Mouse (Mus musculus) heart, adult 2 months (tissue): ENCODE data around the gene Cldn4. TPM values are rescaled to one million over a fixed set of nuclear protein-coding genes. Genes with fewer than 3 reads are reported as not detected.

Experiments
- DNase-seq, 2 experiments: peaks; one replicate each; pipeline ENCODE4 v3.0.0; 2021
- H3K27ac ChIP-seq: fragments of 200-600 bp; 2 replicates; pipeline ENCODE4 v1.8.1; 2022
- H3K27me3 ChIP-seq: fragments of 200-500 bp; 2 replicates; pipeline ENCODE4 v1.6.1; 2012; ENCODE audit warnings: mild to moderate bottlenecking, low read length, inconsistent platforms, mixed read lengths; ENCODE audit not compliant: control insufficient read depth, insufficient read depth
- H3K36me3 ChIP-seq: fragments of 200-500 bp; 2 replicates; pipeline ENCODE4 v1.6.1; 2012; ENCODE audit warnings: low read length, inconsistent platforms; ENCODE audit not compliant: control insufficient read depth, insufficient read depth
- H3K4me1 ChIP-seq: fragments of 200-500 bp; 2 replicates; pipeline ENCODE4 v1.6.1; 2011; ENCODE audit warnings: low read length; ENCODE audit not compliant: control insufficient read depth, insufficient read depth
- H3K4me3 ChIP-seq: fragments of 200-600 bp; 2 replicates; pipeline ENCODE4 v1.8.1; 2022
- H3K79me2 ChIP-seq: fragments of 200-500 bp; replicated peaks from 2 replicates; pipeline ENCODE4 v1.6.1; 2012; ENCODE audit warnings: mild to moderate bottlenecking, inconsistent platforms, low read length, moderate library complexity, mixed read lengths; ENCODE audit not compliant: control insufficient read depth, insufficient read depth
- H3K9ac ChIP-seq: fragments of 200-500 bp; 2 replicates; pipeline ENCODE4 v1.6.1; 2012; ENCODE audit warnings: low read depth, mild to moderate bottlenecking, control low read depth, inconsistent platforms, low read length, mixed read lengths
- CTCF ChIP-seq: fragments of 200-600 bp; IDR thresholded peaks from 2 replicates; pipeline ENCODE4 v1.8.1; 2022; ENCODE audit warnings: antibody characterized with exemption, mild to moderate bottlenecking, moderate library complexity
- EP300 ChIP-seq: fragments of 200-500 bp; IDR thresholded peaks from 2 replicates; pipeline ENCODE4 v1.6.1; 2011; ENCODE audit warnings: low read depth, low read length, control low read depth; ENCODE audit not compliant: insufficient read depth
- POLR2A ChIP-seq: fragments of 200-500 bp; IDR thresholded peaks from 2 replicates; pipeline ENCODE4 v1.6.1; 2011; ENCODE audit warnings: mild to moderate bottlenecking, low read depth, low read length, control low read depth; ENCODE audit not compliant: insufficient read depth
- WGBS: fragments of 180-500 bp; shearing (Covaris S2); methylation state at CpG from one replicate; pipeline ENCODE4 v1.1.7; 2018; 5-methylcytosine and 5-hydroxymethylcytosine counted together
- intact Hi-C: fragments of 180-260 bp; cut with DNase I; formaldehyde crosslinking; loops from one replicate; pipeline ENCODE4 v1.15.1; 2025
- polyA plus RNA-seq: library from polyadenylated mRNA; depleted of rRNA; stranded (reverse); fragments of >200 nt; gene quantifications from 2 replicates; pipeline ENCODE4 v1.2.3, GENCODE M21; 2012
- total RNA-seq, 2 experiments: library from RNA; stranded (reverse); gene quantifications; 2 replicates each; pipeline ENCODE4 v1.2.3; 2021

Gene Cldn4
- total and polyA plus RNA-seq, 3 experiments, result 0.68 TPM; not detected in 2

DNA sequence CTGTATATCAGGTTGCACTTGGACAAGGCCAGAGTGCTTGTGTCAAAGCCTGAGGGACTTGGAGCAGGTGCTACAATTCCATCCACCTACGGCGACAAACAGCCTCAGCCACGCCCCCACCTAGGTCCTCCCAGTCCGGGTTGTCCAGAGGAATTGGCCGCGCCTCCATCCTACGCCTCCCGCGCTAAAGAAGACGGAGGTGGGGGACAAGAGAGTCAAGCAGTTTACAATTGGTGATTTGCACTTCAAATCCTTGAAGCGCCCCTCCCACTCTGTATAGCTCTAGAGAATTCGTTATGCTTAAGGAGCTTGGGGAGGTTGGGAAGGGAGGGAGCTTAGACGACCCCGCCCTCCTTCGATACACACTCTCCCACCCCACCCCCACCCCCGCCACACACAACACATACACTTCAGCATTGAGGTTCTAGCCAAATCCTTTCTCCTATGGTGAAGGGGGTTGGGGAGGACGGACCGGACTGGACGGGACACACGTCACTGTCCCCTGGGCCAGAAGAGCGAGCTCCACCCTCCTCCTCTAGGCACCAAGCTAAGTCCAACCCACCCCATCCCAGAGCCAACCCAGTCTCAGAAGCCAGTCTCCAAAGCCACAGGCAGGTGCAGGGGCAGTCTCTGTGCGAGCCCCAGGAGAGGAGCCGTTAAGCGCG lies 39.0 kb upstream of the Cldn4 start, which contains the start of gene Cldn3:
Gene Cldn3 (plus strand): TSS at position 582 of the 665 bp plus-strand sequence.
- H3K79me2 ChIP-seq, result no peaks in the 10 kb centered on the region
- H3K4me1 ChIP-seq, result no peaks in the 10 kb centered on the region
- peak; percentile 45 to 49 for DNase-seq
- no peaks in the 10 kb centered on the region for H3K36me3 ChIP-seq
- H3K27me3 ChIP-seq, result peaks cover 15% of the 10 kb centered on the region
- no peak within 1 kb of the TSS; the same call in 1 of the 2 replicates for H3K9ac ChIP-seq
- no peak within 1 kb of the TSS for H3K27ac ChIP-seq
- no peak for TF ChIP-seq CTCF
- no peak for TF ChIP-seq EP300
- TF ChIP-seq POLR2A, result no peak
- 0 out of 2 replicates have a peak within 1 kb of the TSS, but pooled peaks have one; percentile 6 for H3K4me3 ChIP-seq
- 2% methylated on average over 25 of the region's 25 CpGs for WGBS
- intact Hi-C loops, result no loop called here

DNA sequence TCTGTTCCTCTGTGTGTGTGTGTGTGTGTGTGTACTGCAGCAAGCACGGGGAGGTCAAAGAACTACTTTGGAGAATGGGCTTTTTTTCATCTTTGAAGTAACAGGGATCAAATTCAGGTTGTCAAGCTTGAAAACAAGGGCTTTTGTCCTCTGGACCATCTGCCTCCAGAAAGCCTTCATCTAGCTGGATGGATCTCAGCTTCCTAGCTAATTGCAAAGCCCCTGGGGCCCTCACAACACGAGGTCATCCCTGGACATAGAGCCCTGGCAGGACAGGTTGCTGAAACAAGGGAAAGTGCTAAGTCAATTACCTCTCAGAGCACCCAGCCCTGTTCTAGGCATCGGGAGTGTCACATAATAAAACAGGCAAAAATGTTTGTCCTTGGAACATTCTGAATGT lies 37.0 kb upstream of the Cldn4 start:
- no peak for TF ChIP-seq POLR2A
- TF ChIP-seq EP300, result no peak
- TF ChIP-seq CTCF, result no peak
- DNase-seq, result no peak
- Histone ChIP-seq H3K4me3 (no peak overlapping the region), H3K36me3 (no peaks in the 10 kb centered on the region), H3K9ac (no peak overlapping the region), H3K4me1 (no peaks in the 10 kb centered on the region), H3K27me3 (peaks cover 15% of the 10 kb centered on the region), H3K27ac (no peak overlapping the region), H3K79me2 (no peaks in the 10 kb centered on the region)
- intact Hi-C loops, result no loop called here
- WGBS, result 43% methylated on average over 3 of the region's 3 CpGs

DNA sequence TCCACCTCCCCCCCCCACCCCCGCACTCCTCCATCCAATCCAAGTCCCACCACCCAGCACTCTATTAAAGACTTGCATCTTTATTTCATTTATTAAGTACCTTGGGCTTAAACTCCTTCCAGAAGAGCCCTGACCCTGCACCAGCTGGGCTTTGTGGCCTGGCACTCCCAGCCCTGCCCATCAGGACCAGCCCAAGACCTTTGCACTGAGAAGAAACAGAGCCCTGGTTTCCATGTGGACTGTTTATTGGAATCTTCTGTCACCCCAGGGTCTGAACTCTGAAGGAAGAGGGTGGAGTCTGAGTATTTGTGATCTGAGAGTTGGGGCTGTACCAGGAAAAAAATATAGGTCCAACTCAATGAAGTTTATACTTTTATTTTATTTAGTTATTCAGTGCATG lies 36.4 kb upstream of the Cldn4 start:
- Histone ChIP-seq H3K36me3 (no peaks in the 10 kb centered on the region), H3K27ac (no peak overlapping the region), H3K79me2 (no peaks in the 10 kb centered on the region), H3K27me3 (peaks cover 15% of the 10 kb centered on the region), H3K4me1 (no peaks in the 10 kb centered on the region), H3K4me3 (no peak overlapping the region), H3K9ac (no peak overlapping the region)
- intact Hi-C loops, result no loop called here
- TF ChIP-seq EP300 (no peak), CTCF (no peak), POLR2A (no peak)
- WGBS, result 85% methylated on average over 1 of the region's 1 CpGs
- DNase-seq, result no peak

DNA sequence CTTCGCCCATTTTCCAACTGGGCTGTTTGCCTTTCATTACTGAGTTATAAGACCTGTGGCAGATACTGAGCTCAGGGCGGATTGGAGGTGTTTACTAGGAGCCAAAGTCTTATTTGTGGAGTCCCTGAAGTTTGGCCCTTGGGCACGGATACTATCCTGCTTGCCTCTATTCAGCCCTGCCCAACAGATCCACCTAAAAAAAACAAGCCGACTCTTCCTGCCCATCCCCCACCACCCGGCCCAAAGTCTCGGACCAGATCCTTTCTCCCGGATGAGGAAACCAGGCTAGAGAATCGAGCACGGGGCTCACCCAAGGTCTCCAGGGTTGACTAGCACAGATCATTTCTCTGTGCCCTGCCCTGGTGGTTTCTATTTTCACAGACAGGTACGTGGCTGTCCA lies 34.4 kb upstream of the Cldn4 start:
- WGBS, result 35% methylated on average over 10 of the region's 10 CpGs
- no peak for DNase-seq
- TF ChIP-seq POLR2A (no peak), CTCF (no peak), EP300 (no peak)
- Histone ChIP-seq H3K9ac (no peak overlapping the region), H3K27ac (no peak overlapping the region), H3K4me1 (no peaks in the 10 kb centered on the region), H3K4me3 (no peak overlapping the region), H3K36me3 (no peaks in the 10 kb centered on the region), H3K27me3 (peaks cover 3% of the 10 kb centered on the region), H3K79me2 (no peaks in the 10 kb centered on the region)
- intact Hi-C loops, result no loop called here

DNA sequence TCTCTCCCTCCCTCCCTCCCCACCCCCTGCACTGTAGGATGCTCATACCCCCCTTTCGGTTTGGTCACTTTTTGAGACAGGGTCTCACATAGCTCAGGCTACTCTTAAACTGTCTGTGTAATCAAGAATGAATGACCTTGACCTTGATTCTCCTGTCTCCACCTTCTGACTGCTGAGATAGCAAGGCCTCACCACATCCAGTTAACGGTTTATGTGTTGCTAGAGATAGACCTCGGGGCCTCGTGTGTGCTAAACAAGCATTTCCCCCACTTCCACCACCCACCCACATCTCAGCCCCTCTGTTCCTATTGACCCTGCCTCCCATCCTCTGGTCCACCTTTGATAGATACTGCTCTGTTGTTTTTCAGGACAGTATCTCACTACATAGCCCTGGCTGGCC lies 31.1 kb upstream of the Cldn4 start:
- no peak overlapping the region for H3K4me3 ChIP-seq
- H3K27me3 ChIP-seq, result no peaks in the 10 kb centered on the region
- no peaks in the 10 kb centered on the region for H3K36me3 ChIP-seq
- intact Hi-C loops, result no loop called here
- H3K9ac ChIP-seq, result no peak overlapping the region
- no peaks in the 10 kb centered on the region for H3K4me1 ChIP-seq
- no peaks in the 10 kb centered on the region for H3K79me2 ChIP-seq
- DNase-seq, result no peak
- no peak overlapping the region for H3K27ac ChIP-seq
- no peak for TF ChIP-seq POLR2A
- WGBS, result 60% methylated on average over 4 of the region's 4 CpGs

DNA sequence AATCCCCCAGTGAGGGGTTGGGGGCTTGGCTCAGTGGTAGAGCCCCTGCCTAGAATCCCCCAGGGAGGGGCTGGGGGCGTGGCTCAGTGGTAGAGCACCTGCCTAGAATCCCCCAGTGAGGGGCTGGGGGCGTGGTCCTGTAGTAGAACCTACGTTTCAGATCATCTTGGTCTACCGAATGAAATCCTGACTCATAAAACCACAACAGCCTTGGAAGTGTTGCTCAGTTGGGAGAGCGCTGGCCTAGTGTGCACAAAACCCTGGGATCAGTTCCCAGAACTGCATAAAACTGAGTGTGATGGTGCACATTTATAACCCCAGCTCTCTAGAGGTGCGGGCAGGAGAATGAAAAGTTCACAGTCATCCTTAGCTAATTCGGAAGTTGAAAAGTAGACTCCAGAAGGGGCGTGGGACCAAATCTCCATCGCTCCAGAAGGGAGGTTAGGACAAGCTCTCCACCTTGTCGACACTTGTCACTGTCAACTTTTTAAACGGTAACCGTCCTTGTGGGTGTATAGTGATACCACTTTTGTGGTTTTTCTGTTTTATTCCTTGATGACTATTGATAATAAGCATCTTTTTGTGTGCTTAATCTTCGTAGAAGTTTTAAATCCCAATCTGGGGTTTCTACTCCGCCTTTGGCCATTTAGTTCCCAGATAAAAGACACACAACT lies 30.0 kb upstream of the Cldn4 start:
- Histone ChIP-seq H3K4me3 (no peak overlapping the region), H3K4me1 (no peaks in the 10 kb centered on the region), H3K9ac (no peak overlapping the region), H3K27ac (no peak overlapping the region), H3K79me2 (no peaks in the 10 kb centered on the region), H3K36me3 (no peaks in the 10 kb centered on the region), H3K27me3 (no peaks in the 10 kb centered on the region)
- intact Hi-C loops, result no loop called here
- WGBS, result 73% methylated on average over 14 of the region's 14 CpGs
- no peak for DNase-seq
- TF ChIP-seq EP300 (no peak), CTCF (no peak), POLR2A (no peak)
